Mouse (Mus musculus): Measurements from ENCODE around the gene Crlf1. TPM values are rescaled to one million over a fixed set of nuclear protein-coding genes. Genes with fewer than 3 reads are reported as not detected.

Crlf1 gene
- polyA plus RNA-seq, 1 experiment = 3.4 TPM

DNA sequence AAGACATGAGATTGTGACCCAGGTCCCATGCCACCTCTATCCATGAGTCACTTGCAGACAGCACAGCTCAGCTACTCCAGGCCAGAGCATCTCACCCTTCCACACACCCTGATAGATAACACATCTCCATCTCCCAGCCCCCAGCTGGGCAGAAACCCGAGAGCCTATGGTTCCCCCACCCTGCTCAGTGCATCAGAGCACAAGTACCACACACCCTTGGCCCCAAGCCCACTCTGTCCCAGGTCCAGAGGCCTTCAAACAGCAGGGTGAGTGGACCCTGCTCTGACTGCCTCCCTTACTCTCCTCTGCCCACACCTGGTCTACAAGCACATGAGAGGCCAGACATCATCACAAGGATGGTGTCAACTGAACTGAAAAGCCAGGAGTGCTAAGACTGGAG, 25.1 kb upstream of the Crlf1 start:
- H3K36me3 ChIP-seq (ENCODE audit: control insufficient read depth, insufficient read depth, low read length) = no peaks in the 10 kb centered on the region
- no peak overlapping the region for H3K4me3 ChIP-seq (ENCODE audit: extremely low read depth, insufficient read depth, insufficient read length)
- H3K4me1 ChIP-seq (ENCODE audit: control insufficient read depth, insufficient read depth, insufficient read length) = no peaks in the 10 kb centered on the region; the same call in 1 of the 2 replicates
- WGBS = 88% methylated on average over 1 of the region's 1 CpGs
- no peaks in the 10 kb centered on the region for H3K27me3 ChIP-seq (ENCODE audit: control insufficient read depth, insufficient read depth, low read length)
- TF ChIP-seq POLR2A (IDR thresholded peaks at IDR 0.05; ENCODE audit: low read depth, low read length) = no peak
- no peak for TF ChIP-seq CTCF (IDR thresholded peaks at IDR 0.05; ENCODE audit: extremely low read depth, insufficient read depth, insufficient read length, insufficient replicate concordance)
- H3K27ac ChIP-seq (ENCODE audit: insufficient read depth, low read length) = no peak overlapping the region
- DNase-seq (ENCODE audit: low read depth in 1 of 2, low spot score in 2 of 2) = no peak

DNA sequence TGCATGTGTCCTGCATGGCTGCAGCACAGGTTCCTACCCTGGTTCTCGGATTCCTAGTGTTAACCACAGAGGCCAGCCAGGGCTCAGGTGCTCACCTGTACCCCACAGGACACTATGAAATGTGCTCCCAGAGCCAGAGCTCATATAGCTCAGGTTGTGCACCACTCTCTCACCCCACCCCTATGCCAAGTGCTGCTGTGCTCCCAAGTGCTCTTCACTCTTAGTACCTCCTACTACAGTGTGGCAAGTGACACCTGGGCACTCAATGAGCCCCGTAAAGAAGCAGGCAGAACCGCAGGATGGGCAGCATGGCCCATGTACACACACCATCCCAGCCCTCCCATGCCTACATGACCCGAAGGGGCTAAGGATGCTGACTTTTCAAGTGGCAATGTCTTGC, 24.2 kb upstream of the Crlf1 start:
- Histone ChIP-seq H3K27ac (ENCODE audit: insufficient read depth, low read length) (no peak overlapping the region), H3K36me3 (ENCODE audit: control insufficient read depth, insufficient read depth, low read length) (no peaks in the 10 kb centered on the region), H3K27me3 (ENCODE audit: control insufficient read depth, insufficient read depth, low read length) (no peaks in the 10 kb centered on the region), H3K4me3 (ENCODE audit: extremely low read depth, insufficient read depth, insufficient read length) (no peak overlapping the region), H3K4me1 (ENCODE audit: control insufficient read depth, insufficient read depth, insufficient read length) (no peaks in the 10 kb centered on the region; the same call in 1 of the 2 replicates)
- no peak for TF ChIP-seq CTCF (IDR thresholded peaks at IDR 0.05; ENCODE audit: extremely low read depth, insufficient read depth, insufficient read length, insufficient replicate concordance)
- TF ChIP-seq POLR2A (IDR thresholded peaks at IDR 0.05; ENCODE audit: low read depth, low read length) = no peak
- no peak for DNase-seq (ENCODE audit: low read depth in 1 of 2, low spot score in 2 of 2)
- 92% methylated on average over 4 of the region's 4 CpGs for WGBS

DNA sequence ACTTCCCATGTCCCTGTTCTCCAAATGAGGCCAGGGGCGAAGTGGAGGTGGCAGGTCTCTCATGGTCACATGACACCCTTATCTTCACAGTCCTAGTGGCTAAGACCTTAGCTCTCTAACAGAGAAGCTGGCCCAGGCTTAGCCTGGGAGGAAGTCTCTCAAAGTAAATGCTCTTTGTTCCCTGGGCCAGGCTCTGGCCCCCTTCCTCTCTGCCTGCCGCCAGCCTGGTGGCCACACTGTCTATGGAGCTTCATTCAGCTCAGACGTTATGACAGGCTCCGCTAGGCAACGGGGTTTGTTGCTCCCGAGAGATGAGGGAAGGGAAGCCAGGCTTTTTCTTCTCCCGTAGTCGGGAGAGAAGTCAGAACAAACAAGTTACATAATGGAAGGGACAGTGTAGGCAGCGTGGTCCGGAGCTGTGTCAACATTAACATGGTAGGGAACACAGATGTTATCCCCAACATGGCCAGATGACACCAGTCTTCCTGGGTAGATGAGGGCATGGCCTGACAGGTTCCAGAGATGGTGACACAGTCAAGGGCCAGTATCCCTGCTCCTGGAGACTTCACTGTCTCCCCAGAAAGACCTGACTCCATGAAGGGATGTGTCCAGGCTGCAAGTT, 23.6 kb upstream of the Crlf1 start:
- WGBS = 55% methylated on average over 10 of the region's 10 CpGs
- Histone ChIP-seq H3K27me3 (ENCODE audit: control insufficient read depth, insufficient read depth, low read length) (no peaks in the 10 kb centered on the region), H3K4me3 (ENCODE audit: extremely low read depth, insufficient read depth, insufficient read length) (no peak overlapping the region), H3K36me3 (ENCODE audit: control insufficient read depth, insufficient read depth, low read length) (no peaks in the 10 kb centered on the region), H3K4me1 (ENCODE audit: control insufficient read depth, insufficient read depth, insufficient read length) (no peaks in the 10 kb centered on the region; the same call in 1 of the 2 replicates), H3K27ac (ENCODE audit: insufficient read depth, low read length) (no peak overlapping the region)
- TF ChIP-seq POLR2A (IDR thresholded peaks at IDR 0.05; ENCODE audit: low read depth, low read length) = no peak
- no peak for DNase-seq (ENCODE audit: low read depth in 1 of 2, low spot score in 2 of 2)

- no peak overlapping the region for H3K4me3 ChIP-seq (ENCODE audit: extremely low read depth, insufficient read depth, insufficient read length)
- no peak for DNase-seq (ENCODE audit: low read depth in 1 of 2, low spot score in 2 of 2)
- 89% methylated on average over 2 of the region's 2 CpGs for WGBS
- no peaks in the 10 kb centered on the region for H3K36me3 ChIP-seq (ENCODE audit: control insufficient read depth, insufficient read depth, low read length)
- TF ChIP-seq CTCF (IDR thresholded peaks at IDR 0.05; ENCODE audit: extremely low read depth, insufficient read depth, insufficient read length, insufficient replicate concordance) (no peak), POLR2A (IDR thresholded peaks at IDR 0.05; ENCODE audit: low read depth, low read length) (no peak)
- no peak overlapping the region for H3K27ac ChIP-seq (ENCODE audit: insufficient read depth, low read length)
- H3K4me1 ChIP-seq (ENCODE audit: control insufficient read depth, insufficient read depth, insufficient read length) = no peaks in the 10 kb centered on the region; the same call in 1 of the 2 replicates
- no peaks in the 10 kb centered on the region for H3K27me3 ChIP-seq (ENCODE audit: control insufficient read depth, insufficient read depth, low read length)
Observed at GRCm38 (mm10) chr8:70469938-70470337, 23.0 kb upstream of the Crlf1 start.

GRCm38 (mm10) chr8:70471856-70472255, 21.1 kb upstream of the Crlf1 start:
- Histone ChIP-seq H3K4me3 (ENCODE audit: extremely low read depth, insufficient read depth, insufficient read length) (no peak overlapping the region), H3K4me1 (ENCODE audit: control insufficient read depth, insufficient read depth, insufficient read length) (no peaks in the 10 kb centered on the region; the same call in 1 of the 2 replicates), H3K27me3 (ENCODE audit: control insufficient read depth, insufficient read depth, low read length) (no peaks in the 10 kb centered on the region), H3K27ac (ENCODE audit: insufficient read depth, low read length) (no peak overlapping the region), H3K36me3 (ENCODE audit: control insufficient read depth, insufficient read depth, low read length) (no peaks in the 10 kb centered on the region)
- WGBS = over 99% methylated on average over 7 of the region's 7 CpGs
- no peak for DNase-seq (ENCODE audit: low read depth in 1 of 2, low spot score in 2 of 2)
- TF ChIP-seq CTCF (IDR thresholded peaks at IDR 0.05; ENCODE audit: extremely low read depth, insufficient read depth, insufficient read length, insufficient replicate concordance) (no peak), POLR2A (IDR thresholded peaks at IDR 0.05; ENCODE audit: low read depth, low read length) (no peak)

DNA sequence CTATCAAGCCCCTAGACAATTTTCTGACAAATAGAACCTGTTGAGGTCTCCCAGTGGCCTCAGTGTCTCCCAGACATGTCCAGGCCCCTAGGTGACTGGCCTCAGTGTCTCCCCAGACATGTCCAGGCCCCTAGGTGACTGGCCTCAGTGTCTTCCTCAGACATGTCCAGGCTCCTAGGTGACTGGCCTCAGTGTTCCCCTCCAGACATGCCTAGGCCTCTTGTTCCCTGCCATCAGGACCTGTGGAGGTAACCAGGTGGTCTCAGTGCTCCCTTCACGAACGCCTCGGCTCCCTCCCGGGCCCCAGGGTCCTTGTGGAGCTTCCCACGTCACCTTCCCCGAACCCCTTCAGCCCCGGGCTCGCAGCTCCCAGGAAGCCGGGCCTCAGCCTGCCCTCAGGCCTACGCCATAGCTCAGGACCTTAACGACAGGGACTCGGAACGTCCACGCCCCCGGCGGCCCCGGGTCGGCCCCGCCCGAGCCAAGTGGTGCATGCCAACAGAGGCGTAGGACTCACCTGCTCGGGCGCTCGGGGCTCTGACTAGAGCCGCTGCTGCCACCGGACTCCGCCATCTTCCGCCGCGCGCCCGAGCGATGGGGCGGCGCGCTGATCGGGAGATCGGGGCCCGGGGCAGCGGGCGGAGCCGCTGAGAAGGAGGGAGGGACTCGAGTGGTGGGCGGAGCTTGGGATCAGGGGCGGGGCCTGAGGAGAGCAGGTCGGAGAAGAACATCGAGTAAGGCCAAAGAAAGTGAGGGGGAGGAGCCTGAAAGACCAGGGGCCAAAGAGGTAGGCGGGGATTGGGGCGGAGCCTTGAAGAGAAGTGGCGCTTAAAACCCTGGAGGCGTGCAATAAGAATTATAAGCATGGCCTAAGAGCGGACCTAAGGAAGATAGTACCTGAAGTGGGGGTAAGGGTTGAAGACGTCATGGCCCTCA, 16.4 kb upstream of the Crlf1 start, which contains the start of gene Klhl26:
Gene Klhl26 (minus strand): TSS at position 636 of the 936 bp plus-strand sequence.
- Histone ChIP-seq H3K4me1 (ENCODE audit: control insufficient read depth, insufficient read depth, insufficient read length) (peaks cover 5% of the 10 kb centered on the region; the same call in 1 of the 2 replicates), H3K27ac (ENCODE audit: insufficient read depth, low read length) (no peak within 1 kb of the TSS; the same call in 1 of the 2 replicates), H3K27me3 (ENCODE audit: control insufficient read depth, insufficient read depth, low read length) (no peaks in the 10 kb centered on the region), H3K36me3 (ENCODE audit: control insufficient read depth, insufficient read depth, low read length) (no peaks in the 10 kb centered on the region), H3K4me3 (ENCODE audit: extremely low read depth, insufficient read depth, insufficient read length) (peak within 1 kb of the TSS; percentile 70)
- TF ChIP-seq CTCF (IDR thresholded peaks at IDR 0.05; ENCODE audit: extremely low read depth, insufficient read depth, insufficient read length, insufficient replicate concordance) (no peak), POLR2A (IDR thresholded peaks at IDR 0.05; ENCODE audit: low read depth, low read length) (no peak)
- under 1% methylated on average over 53 of the region's 53 CpGs for WGBS
- DNase-seq (ENCODE audit: low read depth in 1 of 2, low spot score in 2 of 2) = peak; percentile 93 to 96

Measured in spleen, adult 2 months (tissue).